Comparison of ENCODE assay signal across 8 mouse cellular contexts in the genomic region with DNA sequence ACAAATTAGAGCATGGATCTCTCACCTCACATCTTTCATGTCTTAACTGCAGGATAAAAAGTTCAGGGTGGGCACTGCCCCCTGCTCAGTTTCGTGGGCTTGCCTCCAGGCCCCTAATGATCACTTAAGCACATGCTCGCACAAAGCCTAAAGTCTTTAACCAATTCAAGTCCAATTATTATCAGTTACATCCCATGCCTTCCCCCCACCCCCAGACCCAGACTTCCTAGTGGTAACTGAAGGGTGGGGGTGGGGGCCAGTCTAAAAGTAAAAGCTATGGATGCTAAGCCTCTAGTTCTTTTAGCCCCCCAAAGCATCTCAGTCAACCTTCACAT.
DNase-seq lines count a peak whose midpoint lies in the region; ATAC-seq and TF ChIP-seq lines count a peak whose summit lies in the region.

No protein-coding gene starts in this region.

- no peaks in the 10 kb centered on the region for H3K36me3 ChIP-seq in kidney, adult 2 months (ENCODE audit: control insufficient read depth, insufficient read depth, low read length)
- H3K36me3 ChIP-seq in embryonic facial prominence, embryonic 14.5 days (ENCODE audit: control insufficient read depth, insufficient read depth, low read length) = no peaks in the 10 kb centered on the region
- no peaks in the 10 kb centered on the region for H3K36me3 ChIP-seq in intestine, embryonic 15.5 days
- H3K36me3 ChIP-seq in myocyte (ENCODE audit: control insufficient read depth, insufficient read depth) = no peaks in the 10 kb centered on the region

- no peak for ATAC-seq in embryonic facial prominence, embryonic 14.5 days (ENCODE audit: low read depth)
- ATAC-seq in intestine, embryonic 15.5 days = no peak
- ATAC-seq in inflammation-experienced regulatory T-cells, adult 6 months = no peak

- H3K4me2 ChIP-seq in embryonic facial prominence, embryonic 14.5 days (ENCODE audit: low read depth, low read length) = peak overlapping the region; percentile 64
- peak overlapping the region; percentile 83 for H3K4me2 ChIP-seq in intestine, embryonic 15.5 days (replicated peaks)
- peak overlapping the region; percentile 81 for H3K4me2 ChIP-seq in myocyte (ENCODE audit: low read depth)

- H3K27ac ChIP-seq in kidney, adult 2 months (ENCODE audit: insufficient read depth, low read depth, low read length) = peak overlapping the region; percentile 60; the same call in 1 of the 2 replicates
- peak overlapping the region; percentile 90 for H3K27ac ChIP-seq in embryonic facial prominence, embryonic 14.5 days (replicated peaks; ENCODE audit: low read depth, low read length)
- peak overlapping the region; percentile 83 for H3K27ac ChIP-seq in intestine, embryonic 15.5 days

- H3ac ChIP-seq in myocyte (ENCODE audit: control insufficient read depth, insufficient read length) = peak overlapping the region; percentile 65

- no peak for TF ChIP-seq POLR2A in kidney, adult 2 months (IDR thresholded peaks at IDR 0.05; ENCODE audit: low read depth, low read length)
- TF ChIP-seq POLR2A in myocyte (IDR thresholded peaks at IDR 0.05; ENCODE audit: insufficient read length, low read depth) = no peak

- peaks cover 60% of the 10 kb centered on the region for H3K79me2 ChIP-seq in myocyte (ENCODE audit: control insufficient read depth, insufficient read depth)

- 45% methylated on average over 2 of the region's 2 CpGs for WGBS in kidney, adult 2 months
- WGBS in embryonic facial prominence, embryonic 14.5 days = 1% methylated on average over 2 of the region's 2 CpGs
- WGBS in intestine, embryonic 15.5 days = 14% methylated on average over 2 of the region's 2 CpGs

- H3K27me3 ChIP-seq in kidney, adult 2 months (replicated peaks; ENCODE audit: control insufficient read depth, insufficient read depth, low read length) = no peaks in the 10 kb centered on the region
- H3K27me3 ChIP-seq in embryonic facial prominence, embryonic 14.5 days (replicated peaks; ENCODE audit: control insufficient read depth, insufficient read depth, low read length) = no peaks in the 10 kb centered on the region
- H3K27me3 ChIP-seq in intestine, embryonic 15.5 days (replicated peaks) = no peaks in the 10 kb centered on the region
- no peaks in the 10 kb centered on the region for H3K27me3 ChIP-seq in myocyte (ENCODE audit: control insufficient read depth, insufficient read depth, insufficient read length)

- peak overlapping the region; percentile 56 for H3K4me3 ChIP-seq in kidney, adult 2 months (ENCODE audit: insufficient read depth, low read depth, low read length)
- peak overlapping the region; percentile 70 for H3K4me3 ChIP-seq in embryonic facial prominence, embryonic 14.5 days (ENCODE audit: low read depth, low read length)
- peak overlapping the region; percentile 63 for H3K4me3 ChIP-seq in intestine, embryonic 15.5 days (replicated peaks)
- peak overlapping the region; percentile 85 for H3K4me3 ChIP-seq in myocyte

- DNase-seq in kidney, adult 2 months = no peak
- no peak for DNase-seq in kidney, postnatal 36 days
- DNase-seq in embryonic facial prominence, embryonic 14.5 days (ENCODE audit: low spot score) = peak; percentile 34
- DNase-seq in spleen, postnatal 4 days (ENCODE audit: low spot score in 2 of 2) = no peak
- no peak for DNase-seq in urinary bladder, postnatal 4 days (ENCODE audit: low spot score in 2 of 2)

- peak overlapping the region; percentile 86 for H3K9ac ChIP-seq in embryonic facial prominence, embryonic 14.5 days (ENCODE audit: low read depth, low read length)
- H3K9ac ChIP-seq in intestine, embryonic 15.5 days = peak overlapping the region; percentile 72

- H3K9me3 ChIP-seq in embryonic facial prominence, embryonic 14.5 days (ENCODE audit: control insufficient read depth, low read length) = no peaks in the 10 kb centered on the region
- H3K9me3 ChIP-seq in intestine, embryonic 15.5 days = no peaks in the 10 kb centered on the region

- peaks cover 4% of the 10 kb centered on the region; the same call in 1 of the 2 replicates for H3K4me1 ChIP-seq in kidney, adult 2 months (ENCODE audit: control insufficient read depth, insufficient read depth, low read length)
- H3K4me1 ChIP-seq in embryonic facial prominence, embryonic 14.5 days (ENCODE audit: control insufficient read depth, insufficient read depth, low read length) = peaks cover 46% of the 10 kb centered on the region
- peaks cover 20% of the 10 kb centered on the region for H3K4me1 ChIP-seq in intestine, embryonic 15.5 days (replicated peaks)

- no peak for TF ChIP-seq CTCF in kidney, adult 2 months (conservative IDR thresholded peaks at IDR 0.05; ENCODE audit: insufficient read depth, insufficient read length, low read depth, low read length)

TF ChIP-seq in myocyte, 11 proteins besides CTCF, POLR2A, EP300 and RAD21:
- TF ChIP-seq MAX (IDR thresholded peaks at IDR 0.05; ENCODE audit: low read depth) (no peak), MYOD1 (IDR thresholded peaks at IDR 0.05; ENCODE audit: control insufficient read depth in 1 of 3, insufficient read length in 2 of 3, low read depth in 2 of 3) (no peak), MYOG (IDR thresholded peaks at IDR 0.05; ENCODE audit: control insufficient read depth in 1 of 3, insufficient read depth in 1 of 3, insufficient read length in 2 of 3, low read depth in 2 of 3) (no peak), REST (IDR thresholded peaks at IDR 0.05; ENCODE audit: insufficient read depth, insufficient read length) (no peak), TCF3 (IDR thresholded peaks at IDR 0.05; ENCODE audit: insufficient read length, low read depth) (no peak), TCF12 (IDR thresholded peaks at IDR 0.05; ENCODE audit: insufficient read depth, poor library complexity, severe bottlenecking) (no peak), E2F4 (IDR thresholded peaks at IDR 0.05; ENCODE audit: insufficient read depth) (no peak), SRF (IDR thresholded peaks at IDR 0.05; ENCODE audit: control insufficient read depth, insufficient read length, low read depth) (no peak)
